Mouse (Mus musculus) forebrain, embryonic 11.5 days (tissue): ENCODE data around the gene Mcu. TPM values are rescaled to one million over a fixed set of nuclear protein-coding genes. Genes with fewer than 3 reads are reported as not detected.

ENCODE experiments used
- ATAC-seq: fragments of 200-750 bp; cut with Nextera tagmentation; replicated peaks from 2 replicates; pipeline ENCODE4 v1.8.0; 2017; ENCODE audit warnings: moderate TSS enrichment; ENCODE audit not compliant: low FRiP score
- DNase-seq: peaks from one replicate; pipeline ENCODE4 v3.0.0-alpha.2; 2017; ENCODE audit warnings: low spot score
- H3K27ac ChIP-seq: fragments of 300-500 bp; sonication (generic); 2 replicates; pipeline ENCODE4 v1.5.1; 2014; ENCODE audit warnings: low read depth, low read length
- H3K27me3 ChIP-seq: fragments of 300-500 bp; sonication (generic); 2 replicates; pipeline ENCODE4 v1.6.1; 2014; ENCODE audit warnings: mild to moderate bottlenecking, low read length, mixed read lengths; ENCODE audit not compliant: control insufficient read depth, insufficient read depth
- H3K36me3 ChIP-seq: fragments of 300-500 bp; sonication (generic); 2 replicates; pipeline ENCODE4 v1.6.1; 2014; ENCODE audit warnings: mild to moderate bottlenecking, low read length, moderate library complexity, mixed read lengths; ENCODE audit not compliant: control insufficient read depth, insufficient read depth
- H3K4me1 ChIP-seq: fragments of 300-500 bp; sonication (generic); replicated peaks from 2 replicates; pipeline ENCODE4 v1.6.1; 2014; ENCODE audit warnings: low read length, mixed read lengths; ENCODE audit not compliant: control insufficient read depth, insufficient read depth
- H3K4me2 ChIP-seq: fragments of 300-500 bp; sonication (generic); 2 replicates; pipeline ENCODE4 v1.6.1; 2014; ENCODE audit warnings: low read depth, mild to moderate bottlenecking, low read length, moderate library complexity, mixed read lengths; ENCODE audit not compliant: severe bottlenecking
- H3K4me3 ChIP-seq: fragments of 300-500 bp; sonication (generic); 2 replicates; pipeline ENCODE4 v1.5.1; 2014; ENCODE audit warnings: low read depth, low read length
- H3K9ac ChIP-seq: fragments of 300-500 bp; sonication (generic); 2 replicates; pipeline ENCODE4 v1.6.1; 2014; ENCODE audit warnings: low read length
- H3K9me3 ChIP-seq: fragments of 300-500 bp; sonication (generic); 2 replicates; pipeline ENCODE4 v1.6.1; 2016; ENCODE audit warnings: low read length, mixed read lengths; ENCODE audit not compliant: control insufficient read depth
- WGBS: fragments of 180-500 bp; shearing (Covaris S2); extraction: QIAGEN DNeasy Blood & Tissue Kit; methylation state at CpG from one replicate; pipeline ENCODE4 v1.1.7; 2014; 5-methylcytosine and 5-hydroxymethylcytosine counted together
- polyA plus RNA-seq: library from polyadenylated mRNA; unstranded; fragments of >200 nt; fragmentation: Nextera tagmentation; extraction: Ambion mirVana; gene quantifications from 2 replicates; pipeline ENCODE4 v1.2.1, GENCODE M21; 2014

Mcu gene
- polyA plus RNA-seq, 1 experiment from 2014 or later, result 22.3 TPM

DNA sequence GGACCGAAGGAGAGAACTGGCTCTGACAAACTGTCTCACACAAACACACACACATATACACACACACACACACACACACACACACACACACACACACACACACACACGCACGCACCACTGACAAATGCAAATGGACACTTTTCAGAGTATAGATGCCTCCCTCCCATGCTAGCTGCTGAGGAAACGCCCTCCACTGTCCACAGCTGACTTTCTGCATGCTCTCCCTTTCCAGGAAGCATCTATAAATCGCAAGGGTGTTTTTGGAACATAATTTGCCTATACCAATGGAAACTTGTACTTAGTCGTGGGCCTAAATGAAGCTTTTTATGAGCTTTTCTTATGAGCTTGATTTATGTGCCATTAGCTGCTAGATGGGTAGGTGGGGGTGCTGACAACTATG, 46.1 kb downstream of the Mcu start:
- 84% methylated on average over 6 of the region's 6 CpGs for WGBS
- H3K27me3 ChIP-seq, result no peaks in the 10 kb centered on the region
- no peak overlapping the region for H3K9ac ChIP-seq
- no peak overlapping the region for H3K4me3 ChIP-seq
- H3K27ac ChIP-seq, result no peak overlapping the region
- H3K9me3 ChIP-seq, result peaks cover 2% of the 10 kb centered on the region; the same call in 1 of the 2 replicates
- H3K36me3 ChIP-seq, result no peaks in the 10 kb centered on the region
- 0 out of 2 replicates have a peak, but pooled peaks cover 1% of the 10 kb centered on the region for H3K4me1 ChIP-seq
- ATAC-seq (no peak), DNase-seq (no peak)
- no peak overlapping the region for H3K4me2 ChIP-seq

DNA sequence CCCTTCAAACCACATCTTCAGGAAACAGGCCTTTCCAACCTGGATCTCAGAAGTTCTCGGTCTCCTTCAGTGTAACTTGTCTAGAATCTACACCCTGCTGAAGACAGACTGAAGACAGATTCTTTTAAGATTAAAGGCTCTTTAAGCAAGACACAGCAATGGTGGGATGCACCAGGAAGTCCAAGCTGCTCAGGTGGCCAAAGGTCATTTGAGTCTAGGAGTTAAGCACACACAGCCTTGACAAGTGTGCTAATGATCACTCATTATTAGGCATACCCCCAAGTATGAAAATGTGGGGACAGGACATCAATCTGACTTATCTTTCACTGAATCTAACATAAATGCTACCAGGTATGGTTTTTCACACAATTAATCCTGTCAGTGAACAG, 47.0 kb downstream of the Mcu start:
- DNase-seq, result no peak
- 85% methylated on average over 1 of the region's 1 CpGs for WGBS

GRCm38 (mm10) chr10:59568665-59569480, 47.6 kb downstream of the Mcu start:
- no peak overlapping the region for H3K4me3 ChIP-seq
- peak; percentile 73; the same call in 1 of the 2 replicates for ATAC-seq
- H3K9me3 ChIP-seq, result peaks cover 2% of the 10 kb centered on the region; the same call in 1 of the 2 replicates
- no peak overlapping the region for H3K4me2 ChIP-seq
- H3K27ac ChIP-seq, result no peak overlapping the region
- H3K27me3 ChIP-seq, result no peaks in the 10 kb centered on the region
- 55% methylated on average over 10 of the region's 10 CpGs for WGBS
- H3K4me1 ChIP-seq, result 0 out of 2 replicates have a peak, but pooled peaks cover 2% of the 10 kb centered on the region
- no peaks in the 10 kb centered on the region for H3K36me3 ChIP-seq
- no peak overlapping the region for H3K9ac ChIP-seq
- no peak for DNase-seq

More for the DNA sequence above, 47.0 kb downstream of the Mcu start:
- no peak overlapping the region for H3K27ac ChIP-seq
- H3K4me2 ChIP-seq, result no peak overlapping the region
- no peaks in the 10 kb centered on the region for H3K36me3 ChIP-seq
- ATAC-seq, result no peak
- no peak overlapping the region for H3K4me3 ChIP-seq
- 0 out of 2 replicates have a peak, but pooled peaks cover 2% of the 10 kb centered on the region for H3K4me1 ChIP-seq
- no peak overlapping the region for H3K9ac ChIP-seq
- H3K9me3 ChIP-seq, result peaks cover 2% of the 10 kb centered on the region; the same call in 1 of the 2 replicates
- no peaks in the 10 kb centered on the region for H3K27me3 ChIP-seq

DNA sequence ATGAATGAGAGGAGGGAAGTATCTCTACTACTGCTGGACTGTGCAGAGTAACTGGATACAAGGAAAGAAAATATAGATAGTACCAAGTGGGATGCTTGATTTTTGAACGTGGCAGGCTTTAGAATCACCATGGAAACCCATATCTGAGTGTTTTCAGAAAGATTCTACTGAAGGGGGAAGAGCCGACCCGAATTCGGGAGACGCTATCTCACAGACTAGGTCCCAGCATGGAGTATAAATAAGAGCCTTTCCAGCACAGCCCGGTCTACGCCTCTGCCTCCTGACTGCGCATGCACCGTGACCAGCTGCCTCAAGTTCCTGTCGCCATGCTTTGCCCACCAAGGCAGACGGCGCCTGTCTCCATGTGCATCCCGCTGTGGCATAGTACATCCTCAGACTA, 49.5 kb downstream of the Mcu start:
- no peak overlapping the region for H3K9ac ChIP-seq
- no peaks in the 10 kb centered on the region for H3K9me3 ChIP-seq
- 0 out of 2 replicates have a peak, but pooled peaks cover 2% of the 10 kb centered on the region for H3K4me1 ChIP-seq
- no peak overlapping the region for H3K4me2 ChIP-seq
- H3K27ac ChIP-seq, result no peak overlapping the region
- no peaks in the 10 kb centered on the region for H3K36me3 ChIP-seq
- 94% methylated on average over 13 of the region's 13 CpGs for WGBS
- ATAC-seq (no peak), DNase-seq (no peak)
- H3K27me3 ChIP-seq, result no peaks in the 10 kb centered on the region
- no peak overlapping the region for H3K4me3 ChIP-seq

- WGBS, result 78% methylated on average over 2 of the region's 2 CpGs
Measured at GRCm38 (mm10) chr10:59565995-59566410, 50.5 kb downstream of the Mcu start.

GRCm38 (mm10) chr10:59564551-59564950, 51.9 kb downstream of the Mcu start:
- Histone ChIP-seq H3K4me1 (0 out of 2 replicates have a peak, but pooled peaks cover 2% of the 10 kb centered on the region), H3K27me3 (no peaks in the 10 kb centered on the region), H3K27ac (no peak overlapping the region), H3K9ac (no peak overlapping the region), H3K36me3 (no peaks in the 10 kb centered on the region), H3K4me3 (no peak overlapping the region), H3K4me2 (no peak overlapping the region), H3K9me3 (no peaks in the 10 kb centered on the region)
- ATAC-seq (no peak), DNase-seq (no peak)
- WGBS, result 85% methylated on average over 5 of the region's 5 CpGs

More at GRCm38 (mm10) chr10:59565995-59566410, 50.5 kb downstream of the Mcu start:
- Histone ChIP-seq H3K4me1 (0 out of 2 replicates have a peak, but pooled peaks cover 2% of the 10 kb centered on the region), H3K36me3 (no peaks in the 10 kb centered on the region), H3K4me2 (no peak overlapping the region), H3K9ac (no peak overlapping the region), H3K27me3 (no peaks in the 10 kb centered on the region), H3K4me3 (no peak overlapping the region), H3K27ac (no peak overlapping the region), H3K9me3 (no peaks in the 10 kb centered on the region)
- ATAC-seq, result no peak
- DNase-seq, result no peak

DNA sequence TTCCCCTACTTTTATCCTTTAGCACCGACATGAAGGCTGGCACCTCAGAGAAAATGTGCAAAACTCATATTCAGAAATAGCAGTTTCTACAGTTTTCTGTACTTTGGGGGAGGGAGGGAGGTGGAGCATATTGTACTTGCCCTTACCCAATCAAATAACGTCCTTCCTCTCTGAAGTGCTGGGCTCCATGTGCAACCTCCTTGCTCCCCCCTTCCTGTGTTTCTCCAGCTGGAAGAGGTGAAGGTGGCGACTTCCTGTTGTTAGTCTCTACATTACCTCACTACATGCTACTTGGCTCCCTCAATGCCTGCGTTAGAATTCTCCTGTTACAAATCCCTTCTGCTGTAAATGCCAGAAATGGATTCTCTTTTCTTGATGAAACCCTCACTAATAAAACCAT, 54.0 kb downstream of the Mcu start:
- no peak overlapping the region for H3K27ac ChIP-seq
- ATAC-seq, result no peak
- H3K27me3 ChIP-seq, result no peaks in the 10 kb centered on the region
- H3K4me3 ChIP-seq, result no peak overlapping the region
- no peaks in the 10 kb centered on the region for H3K9me3 ChIP-seq
- 80% methylated on average over 4 of the region's 4 CpGs for WGBS
- H3K4me1 ChIP-seq, result 0 out of 2 replicates have a peak, but pooled peaks cover 2% of the 10 kb centered on the region
- H3K4me2 ChIP-seq, result no peak overlapping the region
- H3K36me3 ChIP-seq, result no peaks in the 10 kb centered on the region
- no peak for DNase-seq
- H3K9ac ChIP-seq, result no peak overlapping the region

DNA sequence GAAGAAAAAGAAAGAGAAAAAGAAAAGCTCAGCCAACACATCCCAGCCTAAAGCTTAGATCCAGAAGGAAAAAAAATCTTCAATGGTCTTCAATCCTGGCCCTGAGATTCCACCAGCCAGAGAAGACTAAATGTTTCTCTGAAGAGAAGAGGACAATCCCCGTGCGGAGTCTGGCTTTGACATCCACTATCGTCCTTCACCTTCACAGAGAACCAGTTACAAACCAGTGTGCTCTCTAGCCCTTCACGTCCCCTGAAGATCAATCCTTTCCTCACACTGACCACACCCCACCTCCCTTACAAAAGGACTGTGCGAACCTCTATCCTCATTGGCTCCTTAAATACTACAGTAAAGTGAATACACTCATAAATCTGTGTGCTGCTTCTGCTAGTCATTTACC, 56.4 kb downstream of the Mcu start:
- H3K27ac ChIP-seq, result no peak overlapping the region
- no peaks in the 10 kb centered on the region for H3K9me3 ChIP-seq
- H3K9ac ChIP-seq, result no peak overlapping the region
- H3K4me1 ChIP-seq, result no peaks in the 10 kb centered on the region
- DNase-seq (no peak), ATAC-seq (no peak)
- no peak overlapping the region for H3K4me3 ChIP-seq
- no peaks in the 10 kb centered on the region for H3K36me3 ChIP-seq
- no peaks in the 10 kb centered on the region for H3K27me3 ChIP-seq
- 85% methylated on average over 5 of the region's 5 CpGs for whole genome bisulfite sequencing
- no peak overlapping the region for H3K4me2 ChIP-seq
